Mouse (Mus musculus) G1E (cell line): ENCODE measurements at regions not wholly inside any gene's neighbourhood (a gene's known extent, or its start where the extent isn't known, plus 50 kb on each side); places are given as distances from the start of the nearest gene placed in this dataset.

ENCODE experiments used
- CTCF ChIP-seq: IDR thresholded peaks from 2 replicates; pipeline ENCODE4 v1.5.1; 2012; ENCODE audit warnings: low read depth, low read length, inconsistent platforms, mixed read lengths
- TAL1 ChIP-seq: conservative IDR thresholded peaks from 2 replicates; pipeline ENCODE4 v1.6.1; 2012; ENCODE audit warnings: low read depth, low read length, inconsistent platforms, mixed read lengths

GRCm38 (mm10) chr12:107178676-107179075 is 309.8 kb upstream of the 3110018I06Rik start:
- TF ChIP-seq CTCF (no peak), TAL1 (no peak)
